Mouse (Mus musculus) ovary, postnatal 36 days (tissue): ENCODE data around the gene Prl3d1.
"Not testable (repeated sequence)": the region's sequence is repeated elsewhere in the genome, so short reads cannot be mapped to it uniquely, and the experiment has no call there.

Experiments used
- DNase-seq: peaks from one replicate; pipeline ENCODE4 v3.0.0; 2022; ENCODE audit warnings: low spot score, mixed read lengths

Gene Prl3d1

GRCm38 (mm10) chr13:27093890-27094289 is at the start of gene Prl3d1:
Prl3d1 (plus strand) TSS chr13:27094190.
- not testable (repeated sequence) for DNase-seq

GRCm38 (mm10) chr13:27057270-27057669 is 36.7 kb upstream of the Prl3d1 start, which contains the start of gene Prl:
Prl (plus strand) TSS chr13:27057570.
- no peak for DNase-seq

DNA sequence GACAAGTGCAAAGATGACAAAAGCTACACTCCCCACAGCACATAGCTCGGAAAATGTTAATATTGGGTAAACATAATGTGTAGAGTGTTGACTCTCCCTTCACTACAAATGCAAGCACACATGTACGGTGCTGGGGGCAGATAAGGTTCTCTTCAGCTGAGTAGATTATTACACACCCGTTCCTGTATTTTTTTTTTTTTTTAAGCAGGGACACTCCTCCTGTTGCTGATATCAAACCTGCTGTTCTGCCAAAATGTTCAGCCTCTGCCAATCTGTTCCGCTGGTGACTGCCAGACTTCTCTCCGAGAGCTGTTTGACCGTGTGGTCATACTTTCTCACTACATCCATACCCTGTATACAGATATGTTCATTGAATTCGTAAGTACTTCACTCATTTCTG is 34.8 kb upstream of the Prl3d1 start:
- no peak for DNase-seq

DNA sequence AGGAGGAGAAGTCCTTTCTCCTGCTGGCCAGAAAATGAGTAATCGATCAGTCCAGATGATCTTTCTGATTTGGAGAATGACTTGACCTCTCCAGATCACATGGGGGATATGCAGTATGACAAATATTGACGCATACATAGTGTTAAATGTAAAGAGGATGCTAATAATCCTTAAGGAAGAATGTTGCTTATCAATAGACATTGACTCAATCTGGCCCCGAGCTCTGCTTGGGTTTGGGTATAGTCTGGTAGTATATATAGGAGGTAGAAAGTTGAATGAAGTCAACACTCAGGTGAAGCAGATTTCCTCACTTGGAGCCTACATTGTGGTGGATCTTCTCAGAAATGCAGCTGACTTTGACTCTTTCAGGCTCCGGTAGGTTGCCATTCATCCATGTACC is 27.4 kb downstream of the Prl3d1 start, which contains the start of gene Prl3d2:
TSS of gene Prl3d2 (plus strand) at position 301 of the 400 bp plus-strand sequence.
- DNase-seq = not testable (repeated sequence)

GRCm38 (mm10) chr13:27148264-27148663 is 54.3 kb downstream of the Prl3d1 start:
- DNase-seq = no peak
